Mouse (Mus musculus) layer of hippocampus, adult 9-10 months (tissue): ENCODE measurements around the gene Smim14.

ENCODE experiments used
- DNase-seq: peaks from one replicate; pipeline ENCODE4 v3.0.0; 2022; ENCODE audit warnings: low spot score

Gene Smim14

GRCm38 (mm10) chr5:65459454-65459853 is 77.5 kb downstream of the Smim14 start:
- DNase-seq = no peak

DNA sequence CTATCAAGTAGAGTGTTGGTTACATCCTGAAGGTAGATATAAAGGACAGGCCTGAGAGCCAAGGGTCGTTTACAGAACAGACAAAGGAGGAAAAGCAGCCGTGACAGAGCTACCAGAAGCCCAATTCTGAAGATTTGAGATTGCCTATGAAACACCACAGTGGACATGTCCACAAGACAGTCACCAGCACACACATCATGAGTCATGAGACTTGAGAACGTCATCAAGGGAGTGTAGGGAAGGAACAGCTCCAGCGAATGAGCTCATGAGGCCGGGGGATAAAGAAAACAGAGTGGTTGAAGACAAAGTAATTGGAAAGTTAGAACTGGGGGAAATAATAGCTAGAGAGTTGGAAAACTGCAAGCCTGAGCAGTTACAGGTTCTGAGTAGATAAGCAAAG is 79.1 kb downstream of the Smim14 start:
- DNase-seq = no peak

DNA sequence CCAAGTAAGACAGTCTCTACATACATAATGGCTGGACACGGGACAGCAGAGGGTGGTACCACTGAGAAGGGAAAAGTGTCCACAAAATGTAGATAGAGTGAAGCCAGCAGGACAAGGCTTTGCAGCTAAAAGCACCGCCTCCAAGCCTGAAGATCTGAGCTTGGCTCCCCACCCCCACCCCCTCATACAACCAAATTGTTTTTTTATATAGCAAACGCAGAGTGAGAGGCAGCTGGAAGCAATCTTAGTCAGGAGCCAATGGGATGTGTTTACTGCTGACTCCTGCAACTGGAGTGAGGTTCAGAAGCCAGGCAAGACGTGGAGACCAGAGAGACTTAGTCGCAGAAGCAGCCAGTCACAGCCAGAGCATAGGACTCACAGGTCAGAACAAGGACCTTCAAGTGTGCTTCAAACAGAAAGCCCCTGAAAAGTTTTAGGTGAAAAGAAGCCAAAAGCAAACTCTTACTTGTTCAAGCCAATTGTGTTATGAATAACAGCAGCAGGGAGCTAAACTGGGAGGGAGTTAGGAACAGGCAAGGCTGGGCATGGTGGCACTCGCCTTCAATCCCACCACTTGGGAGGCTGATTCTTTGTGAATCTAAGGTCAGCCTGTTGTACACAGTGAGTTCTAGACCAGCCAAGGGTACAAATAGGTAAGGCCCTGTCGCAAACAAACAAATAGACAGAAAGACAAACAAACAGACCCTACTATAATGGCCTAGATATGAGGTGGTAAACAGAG is 79.7 kb downstream of the Smim14 start:
- DNase-seq = no peak

GRCm38 (mm10) chr5:65454771-65455170 is 82.2 kb downstream of the Smim14 start:
- no peak for DNase-seq

- DNase-seq = no peak
Measured at GRCm38 (mm10) chr5:65448941-65449340, 88.0 kb downstream of the Smim14 start.

DNA sequence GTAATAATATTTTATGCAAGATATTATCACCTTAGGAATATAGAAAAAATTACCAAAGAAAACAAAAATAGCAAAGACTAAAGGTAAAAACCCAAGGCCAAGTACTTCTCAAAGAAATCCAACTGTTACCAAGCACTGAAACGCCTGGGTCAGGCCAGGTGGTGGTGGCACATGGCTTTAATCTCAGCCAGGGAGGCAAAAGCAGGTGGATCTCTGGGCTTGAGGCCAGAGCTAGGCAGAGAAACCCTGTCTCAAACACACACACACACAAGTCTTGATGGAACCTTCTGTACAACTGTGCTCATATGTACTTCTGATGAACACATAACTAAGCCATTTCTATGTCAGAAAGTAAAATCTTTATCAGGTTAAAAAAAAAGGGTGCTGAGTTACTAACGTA is 89.2 kb downstream of the Smim14 start:
- no peak for DNase-seq

GRCm38 (mm10) chr5:65446756-65447155 is 90.2 kb downstream of the Smim14 start:
- no peak for DNase-seq

GRCm38 (mm10) chr5:65444981-65445380 is 92.0 kb downstream of the Smim14 start:
- no peak for DNase-seq

- DNase-seq = no peak
Measured at GRCm38 (mm10) chr5:65438041-65438440, 98.9 kb downstream of the Smim14 start.

- DNase-seq = peak; percentile 79
Measured at GRCm38 (mm10) chr5:65435806-65436561, 101.0 kb downstream of the Smim14 start, which contains the start of gene Ugdh. TSS of gene Ugdh (minus strand) at chr5:65435949.

- DNase-seq = no peak
Measured at GRCm38 (mm10) chr5:65435363-65435805, 101.6 kb downstream of the Smim14 start.

DNA sequence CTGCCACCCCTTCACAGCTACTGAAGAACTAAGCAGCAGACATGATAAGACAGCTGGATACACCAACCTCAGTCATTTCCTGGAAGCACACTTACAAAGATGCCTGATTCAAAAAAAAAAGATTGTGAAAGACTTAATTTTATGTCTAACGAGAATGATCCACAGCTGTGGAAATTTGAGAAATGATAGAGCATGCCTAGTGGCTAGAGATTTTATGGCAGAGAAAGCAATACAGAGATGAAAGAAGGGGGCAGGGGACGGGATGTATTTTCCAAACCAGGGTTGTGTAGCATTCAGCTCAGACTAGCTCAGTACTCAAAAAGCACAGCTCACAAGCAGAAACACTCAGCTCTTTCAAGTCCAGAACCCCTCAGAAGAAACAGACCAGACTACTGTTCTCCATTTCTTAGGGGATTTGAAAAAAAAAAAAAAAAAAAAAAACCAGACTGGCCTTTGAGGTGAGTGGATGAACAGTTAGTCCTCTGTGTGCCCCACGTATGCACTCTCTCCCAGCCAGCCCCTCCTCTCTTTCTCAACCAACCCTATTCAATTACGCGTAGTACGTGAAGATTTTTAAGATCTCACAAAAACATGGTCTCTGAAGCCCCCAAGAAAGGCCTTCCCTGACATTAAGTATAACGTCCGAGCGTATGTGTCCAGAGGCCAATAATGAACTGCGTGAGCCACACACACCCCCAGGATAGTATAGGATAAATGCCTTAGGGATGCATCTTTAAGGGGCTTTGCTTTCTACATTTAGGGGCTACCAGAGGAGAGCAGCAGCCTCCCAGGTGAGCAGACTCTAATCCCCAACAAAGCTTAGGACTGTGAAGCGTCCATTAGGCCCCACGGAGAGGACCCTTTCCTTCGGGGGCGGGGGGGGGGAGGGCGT is 102.3 kb downstream of the Smim14 start:
- DNase-seq = peak; percentile 20

- no peak for DNase-seq
Measured at GRCm38 (mm10) chr5:65429441-65429840, 107.5 kb downstream of the Smim14 start.

DNA sequence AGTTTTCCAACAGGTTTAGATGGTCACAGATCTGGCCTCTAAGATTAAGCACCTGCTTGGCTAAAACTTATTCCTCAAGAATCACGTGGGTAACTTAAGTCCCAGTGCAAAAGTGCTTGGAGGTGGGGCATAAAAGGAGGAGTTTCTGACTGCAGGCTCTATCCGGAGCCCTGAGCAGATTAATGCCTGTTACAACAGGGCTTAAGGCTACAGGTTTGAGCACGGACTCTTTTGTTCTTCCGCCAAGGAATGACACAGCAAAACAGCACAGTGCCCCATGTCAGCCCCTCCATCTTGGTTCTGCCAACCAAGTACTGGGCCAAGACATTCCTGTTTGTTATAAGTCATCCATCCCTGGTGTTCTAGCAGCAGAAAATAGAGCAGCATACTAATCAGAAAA is 108.7 kb downstream of the Smim14 start:
- no peak for DNase-seq

GRCm38 (mm10) chr5:65425251-65425650 is 111.7 kb downstream of the Smim14 start:
- no peak for DNase-seq

DNA sequence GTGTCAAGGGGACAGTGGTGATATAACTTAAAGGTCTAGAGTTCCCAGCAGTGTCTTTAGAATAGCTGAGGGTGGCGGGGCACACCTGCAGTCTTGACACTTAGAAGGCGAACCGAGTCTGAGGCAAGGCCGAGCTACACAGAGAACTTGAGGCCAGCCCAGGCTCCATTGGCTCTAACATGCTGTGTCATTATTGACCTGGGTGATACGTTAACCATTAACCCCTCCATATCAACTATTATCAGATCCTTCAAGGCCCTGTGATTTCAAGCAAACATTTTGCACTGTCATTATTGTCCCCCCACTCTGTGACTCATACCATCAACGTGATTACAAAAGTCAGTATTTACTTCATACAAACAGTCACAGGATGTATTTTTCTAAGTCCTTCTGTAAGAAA is 112.8 kb downstream of the Smim14 start:
- DNase-seq = no peak

DNA sequence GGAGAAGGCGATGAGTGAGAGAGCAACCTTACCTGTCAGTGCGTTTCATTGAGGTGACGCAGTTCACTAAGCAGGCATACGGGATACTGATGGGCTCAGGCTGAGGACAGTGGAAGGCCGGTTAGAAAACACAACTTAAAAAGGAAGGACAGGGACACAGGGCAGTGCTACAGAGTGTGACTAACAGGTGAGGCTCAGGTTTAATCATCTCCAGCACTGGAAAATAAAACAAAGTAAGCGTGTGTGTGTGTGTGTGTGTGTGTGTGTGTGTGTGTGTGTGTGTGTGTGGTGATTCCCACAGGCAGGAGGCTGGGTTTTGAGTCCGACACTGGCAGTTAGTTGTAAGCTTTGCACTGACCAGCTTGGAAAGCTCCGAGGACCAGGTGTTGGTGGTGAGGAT is 114.2 kb downstream of the Smim14 start:
- no peak for DNase-seq

GRCm38 (mm10) chr5:65420822-65421221 is 116.2 kb downstream of the Smim14 start:
- no peak for DNase-seq

GRCm38 (mm10) chr5:65419136-65419535 is 117.8 kb downstream of the Smim14 start:
- no peak for DNase-seq

DNA sequence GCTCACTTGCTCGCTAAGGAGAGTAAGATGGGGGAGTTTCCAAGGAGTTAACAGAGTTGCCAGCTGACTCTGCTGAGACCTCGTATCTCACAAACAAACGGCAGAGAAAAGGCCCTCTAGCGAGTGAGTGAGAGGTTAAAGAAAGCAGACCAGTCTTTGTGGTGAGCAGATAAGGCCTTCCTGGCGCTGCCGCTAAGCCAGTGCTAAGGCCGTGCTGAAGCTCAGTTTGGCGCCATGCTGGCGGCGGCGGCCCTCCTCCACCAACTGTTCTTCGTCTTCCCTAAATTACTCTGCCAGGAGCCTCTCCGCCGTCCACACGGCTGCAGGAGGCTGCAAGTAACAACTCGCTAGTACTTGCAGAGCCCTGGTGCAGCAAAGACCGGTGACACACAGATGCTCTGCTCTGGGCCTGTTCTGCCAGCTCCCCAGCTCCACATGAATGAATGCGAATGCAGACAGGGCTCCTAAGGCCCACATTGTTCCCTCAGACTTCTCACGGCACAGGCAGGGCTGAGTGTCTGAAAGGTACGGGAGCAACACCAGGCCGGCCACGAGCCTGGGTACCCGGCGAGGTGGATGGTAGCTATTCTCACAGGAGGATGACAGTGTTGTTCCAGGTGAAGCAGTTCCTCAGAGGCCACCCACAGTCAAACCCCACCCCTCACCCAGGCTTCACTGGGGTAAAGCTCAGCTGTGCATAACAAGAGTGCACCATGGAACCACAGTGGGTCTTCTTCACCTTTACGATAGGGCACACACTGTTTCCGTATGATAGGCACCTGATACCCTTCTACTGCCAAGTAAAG is 121.1 kb downstream of the Smim14 start:
- DNase-seq = no peak

GRCm38 (mm10) chr5:65407989-65408388 is 129.0 kb downstream of the Smim14 start:
- DNase-seq = no peak
